Mouse (Mus musculus) skeletal muscle tissue, adult 2 months (tissue): ENCODE data around the gene Stk11.
A peak's percentile ranks its signal among the peaks of the same experiment; 100 is the strongest.

Experiments
- DNase-seq: peaks from one replicate; pipeline ENCODE4 v3.0.0-alpha.2; 2012; ENCODE audit warnings: low read depth, low spot score

Gene Stk11

DNA sequence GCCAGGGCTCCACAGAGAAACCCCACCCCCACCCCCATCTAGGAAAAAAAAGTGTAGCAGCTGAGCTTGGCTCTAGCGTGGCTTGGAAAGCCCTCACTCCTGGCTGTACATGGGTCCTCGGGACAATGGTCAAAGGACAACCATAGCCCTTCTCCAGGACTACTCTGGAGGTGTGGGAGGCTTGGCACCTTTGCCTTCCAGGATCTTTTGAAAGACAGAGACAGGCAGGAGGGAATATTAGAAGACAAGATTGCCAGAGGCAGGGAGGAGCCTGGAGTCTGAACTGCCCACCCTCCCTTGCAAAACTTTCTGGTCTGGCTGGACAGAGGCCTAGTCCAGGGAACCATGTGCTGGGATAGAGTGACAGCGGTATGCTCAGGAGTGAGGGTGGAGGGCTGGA, 20.9 kb upstream of the Stk11 start:
- DNase-seq = no peak

DNA sequence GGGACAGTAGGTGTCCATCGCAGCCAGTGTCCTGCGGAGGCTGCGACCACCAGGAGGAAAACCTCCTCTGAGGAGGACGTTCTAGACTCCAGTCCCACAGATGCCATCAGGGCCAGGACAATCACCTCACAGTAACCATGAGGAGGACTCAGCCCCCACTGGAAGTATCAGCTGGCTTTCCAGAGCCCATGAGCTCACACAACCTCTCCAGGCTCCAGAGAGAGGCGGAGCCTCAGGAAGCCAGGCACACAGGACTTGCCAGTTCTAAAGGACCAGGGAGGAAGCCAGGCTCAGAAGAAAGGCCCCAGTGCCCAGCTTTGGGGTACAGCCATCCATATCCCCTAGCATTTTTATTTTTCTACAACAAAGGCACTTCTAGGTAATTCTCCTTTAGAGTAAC, 20.1 kb upstream of the Stk11 start:
- no peak for DNase-seq

DNA sequence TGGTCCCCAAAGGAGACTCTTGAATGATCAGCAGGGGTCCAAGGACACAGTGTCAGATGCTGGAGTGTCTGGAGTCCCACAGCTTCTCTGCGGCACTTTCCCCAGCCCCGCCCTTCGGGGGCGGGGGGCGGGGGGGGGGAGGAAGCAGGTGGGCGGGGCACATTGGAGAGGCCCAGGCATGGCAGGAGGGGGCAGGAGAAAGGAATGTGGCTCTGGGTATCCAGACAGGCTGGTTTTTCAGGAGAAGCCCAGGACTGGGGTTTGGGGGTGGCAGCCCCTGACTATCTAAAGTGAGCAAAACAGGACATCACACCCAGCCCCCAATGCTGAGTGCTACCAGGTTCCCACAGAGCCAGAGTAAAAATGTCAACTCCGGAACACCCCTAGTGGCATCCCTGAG, 18.3 kb upstream of the Stk11 start:
- no peak for DNase-seq

DNA sequence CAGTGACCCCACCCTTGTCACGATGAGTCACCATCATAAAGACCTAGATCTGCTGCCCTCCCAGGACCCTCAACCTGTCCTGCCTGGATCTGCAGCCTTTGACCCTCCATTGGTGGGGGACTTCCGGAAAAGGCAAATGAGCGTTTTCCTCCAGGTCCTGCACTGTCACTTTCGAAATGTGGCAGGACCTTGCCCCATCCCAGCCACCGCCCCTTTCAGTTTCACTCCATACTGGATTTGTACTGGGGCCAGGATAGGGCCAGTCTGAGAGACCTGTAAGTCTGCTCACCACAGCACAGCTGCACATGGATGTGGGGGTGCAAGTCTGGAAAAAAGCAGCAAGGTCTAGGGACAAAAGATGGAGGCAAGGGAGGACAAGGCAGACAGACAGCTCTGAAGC, 17.0 kb upstream of the Stk11 start:
- no peak for DNase-seq

DNA sequence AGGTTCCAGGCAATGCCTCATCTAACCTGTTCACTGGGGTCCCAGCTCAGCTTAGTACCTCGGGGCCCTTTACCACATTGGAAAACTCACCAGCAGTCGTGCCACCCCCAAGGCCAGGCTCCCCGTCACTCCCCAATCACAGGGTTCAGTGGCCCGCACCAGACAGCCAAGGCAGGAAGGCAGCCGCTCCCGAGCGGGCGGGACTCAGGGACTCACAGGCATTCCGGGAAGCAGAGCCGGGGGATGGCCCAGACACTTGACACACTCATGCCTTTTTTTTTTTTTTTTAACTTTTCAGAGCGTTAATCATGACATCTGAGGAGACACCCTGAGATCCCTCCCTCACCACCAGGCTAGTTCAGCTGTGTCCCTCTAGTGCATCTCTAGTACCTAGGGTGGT, 14.6 kb upstream of the Stk11 start:
- no peak for DNase-seq

DNA sequence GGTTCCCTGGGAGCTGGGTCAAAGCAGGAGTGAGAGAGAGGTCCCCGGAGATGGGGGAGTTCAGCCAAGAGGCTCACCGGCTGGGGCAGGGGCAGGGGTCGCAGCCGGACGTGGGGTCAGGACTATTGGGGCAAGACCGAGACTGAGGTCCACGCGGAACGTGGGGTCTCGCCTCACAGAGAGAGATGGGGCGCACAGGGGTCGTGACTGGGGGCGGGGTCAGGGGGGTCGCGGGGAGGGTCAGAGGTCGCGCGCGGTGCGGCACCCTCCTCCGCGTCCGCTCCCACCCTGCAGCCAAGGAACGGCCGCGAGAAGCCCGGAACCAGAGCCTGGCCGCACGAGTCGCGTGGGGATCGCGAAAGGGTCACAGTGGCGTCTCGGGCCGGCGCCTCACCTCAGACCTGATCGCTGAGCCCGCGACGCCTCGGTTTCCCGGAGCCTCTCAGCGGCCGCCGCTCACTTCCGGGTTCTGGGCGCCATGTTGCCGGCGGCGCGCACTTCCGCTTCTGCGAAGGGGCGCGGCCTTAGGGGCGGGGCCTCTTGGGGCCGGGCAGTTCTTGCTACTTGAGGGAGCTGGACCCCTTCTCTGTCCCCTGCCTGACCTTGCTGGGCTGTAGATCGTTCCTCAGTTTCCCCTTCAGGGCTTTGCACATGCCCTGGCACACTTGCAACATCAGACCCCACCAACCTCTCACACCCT, 13.2 kb upstream of the Stk11 start:
- DNase-seq = peak; percentile 69

DNA sequence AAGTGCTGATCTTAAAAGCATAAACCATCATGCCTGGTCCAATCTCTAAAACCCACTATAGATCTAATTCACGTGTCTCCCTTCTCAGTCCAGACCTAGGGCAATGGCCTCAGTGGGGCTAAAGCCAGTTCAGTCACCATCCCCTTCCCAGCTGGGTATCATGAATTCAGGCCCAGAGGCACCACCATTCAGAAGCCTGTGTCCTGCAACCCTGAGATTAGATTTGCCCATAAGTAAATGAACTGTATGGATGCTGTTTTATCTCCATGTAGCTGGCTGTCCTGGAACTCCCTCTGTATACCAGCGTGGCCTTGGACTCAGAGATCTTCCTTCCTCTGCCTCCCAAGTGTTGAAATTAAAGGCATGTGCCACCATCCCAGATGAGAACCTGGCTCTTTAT, 12.6 kb upstream of the Stk11 start:
- DNase-seq = no peak

DNA sequence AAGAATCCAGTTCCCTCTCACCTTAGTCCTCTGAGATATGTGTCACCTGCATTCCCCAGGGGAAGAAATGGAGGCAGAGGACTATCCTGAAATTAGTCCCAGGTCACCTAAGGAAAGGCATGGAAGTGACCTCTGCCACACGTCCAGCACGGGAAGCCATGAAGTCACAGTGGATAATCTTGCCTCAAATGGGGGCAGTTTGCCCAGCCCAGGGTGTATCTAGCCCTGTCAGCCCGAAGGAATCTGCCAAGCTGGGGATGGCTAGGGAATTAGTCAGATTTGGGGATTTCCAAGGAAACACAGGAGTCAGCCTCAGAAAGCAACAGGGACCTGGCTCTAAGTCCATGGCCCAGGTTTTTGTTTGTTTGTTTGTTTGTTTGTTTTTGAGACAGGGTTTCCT, 11.4 kb upstream of the Stk11 start:
- DNase-seq = no peak

DNA sequence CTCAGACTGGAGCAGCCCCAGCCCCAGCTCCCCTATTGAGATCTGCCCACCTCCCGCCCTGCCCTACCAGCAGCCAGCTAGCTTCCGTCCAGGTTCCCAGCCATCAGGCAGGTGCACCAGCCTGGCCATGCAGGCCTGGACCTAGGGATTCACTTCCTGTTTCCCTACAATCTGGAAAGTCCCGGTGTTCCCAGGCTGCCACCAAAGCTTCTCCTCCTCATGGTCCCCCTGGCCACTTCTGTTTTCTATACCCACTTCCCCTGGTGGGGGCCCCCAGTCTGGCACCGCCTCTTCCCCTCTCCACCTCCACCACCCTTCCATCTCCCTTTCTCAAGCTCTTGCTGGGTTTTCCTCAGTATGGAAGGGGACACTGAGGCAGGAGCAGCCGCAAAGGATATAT, 10.1 kb upstream of the Stk11 start, which contains the start of gene Sbno2:
TSS of gene Sbno2 (minus strand) at position 112 of the 400 bp plus-strand sequence.
- no peak for DNase-seq

DNA sequence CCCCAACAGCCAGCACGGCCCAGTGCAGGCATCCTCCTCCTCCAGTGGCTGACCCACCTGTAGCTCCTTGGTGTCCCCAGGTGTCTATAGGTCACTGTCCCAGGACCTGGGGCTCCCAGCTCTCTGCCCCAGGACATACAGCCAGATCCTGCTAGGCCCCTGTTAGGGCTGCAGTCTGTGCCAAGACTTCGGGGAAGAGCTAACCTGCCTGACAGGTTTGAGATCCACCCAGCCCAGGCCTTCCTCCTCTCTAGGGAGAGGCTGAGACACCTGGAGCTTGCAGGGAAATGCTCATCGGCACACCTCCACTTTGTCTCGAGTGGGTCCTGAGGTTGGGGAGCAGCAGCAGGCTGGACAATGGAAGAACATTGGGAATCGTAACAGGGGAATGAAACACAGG, 9.7 kb upstream of the Stk11 start:
- DNase-seq = no peak

DNA sequence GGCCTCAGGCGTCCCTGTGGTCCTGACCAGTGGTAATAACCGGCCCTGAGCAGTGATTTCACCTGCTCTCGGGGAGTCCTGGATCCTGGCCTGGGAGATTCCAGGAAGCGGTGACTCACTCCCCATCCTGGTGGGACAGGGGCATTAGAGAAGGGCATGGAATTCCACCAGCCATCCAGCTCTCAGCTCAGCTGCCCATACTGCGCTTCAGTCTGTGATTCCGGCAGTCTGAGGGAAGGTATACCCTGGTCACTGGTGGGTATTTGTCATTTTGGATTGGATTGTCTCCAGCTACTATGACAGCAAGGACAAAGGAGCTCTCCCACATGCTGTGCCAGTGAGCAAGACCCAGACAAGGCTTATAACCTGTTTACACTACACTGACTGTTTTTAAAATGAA, 7.9 kb upstream of the Stk11 start:
- no peak for DNase-seq

DNA sequence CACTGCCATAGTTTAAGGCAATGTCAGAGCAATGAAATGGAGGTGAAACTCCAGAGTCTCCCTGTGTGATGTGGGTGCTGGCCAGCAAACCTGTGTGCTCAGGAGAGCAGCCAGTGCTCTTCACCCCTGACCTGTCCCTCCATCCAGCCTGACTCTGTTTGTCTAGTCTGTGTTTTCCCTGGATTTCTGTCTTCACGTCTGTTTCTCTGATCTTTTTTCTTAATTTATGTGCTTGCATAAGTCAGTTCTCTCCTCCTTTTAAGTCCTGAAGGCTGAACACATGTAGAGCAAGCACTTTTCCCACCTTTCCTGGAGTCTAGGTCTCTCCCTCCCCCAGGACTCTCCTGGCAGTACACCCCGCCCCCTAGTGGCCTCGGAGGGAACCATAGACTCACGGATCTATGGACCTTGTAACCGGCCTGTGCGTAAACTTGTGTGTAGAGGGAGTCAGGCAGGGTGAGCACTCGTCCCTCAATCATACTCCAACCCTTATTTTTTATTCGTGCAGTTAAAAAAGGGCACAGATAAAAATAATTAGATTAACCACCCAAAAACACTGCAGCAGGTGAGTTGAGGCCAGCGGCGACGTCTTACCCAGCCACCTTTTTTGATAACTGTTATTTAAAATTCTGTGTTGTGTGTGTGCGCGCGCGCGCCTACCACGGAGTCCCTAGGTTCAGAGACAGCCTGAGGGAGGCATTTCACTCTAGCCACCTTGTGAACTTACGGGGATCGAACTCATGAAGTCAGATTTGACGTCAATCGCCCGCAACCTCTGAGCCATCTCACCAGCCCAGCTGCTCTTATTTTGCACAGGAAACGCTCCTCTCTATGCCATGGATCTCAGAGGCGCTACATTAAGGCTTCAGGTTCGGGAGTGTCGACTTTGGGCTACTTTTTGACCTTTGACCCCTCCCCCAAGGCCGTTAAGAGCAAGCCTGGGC, 990 bp upstream of the Stk11 start:
- DNase-seq = peak; percentile 91

DNA sequence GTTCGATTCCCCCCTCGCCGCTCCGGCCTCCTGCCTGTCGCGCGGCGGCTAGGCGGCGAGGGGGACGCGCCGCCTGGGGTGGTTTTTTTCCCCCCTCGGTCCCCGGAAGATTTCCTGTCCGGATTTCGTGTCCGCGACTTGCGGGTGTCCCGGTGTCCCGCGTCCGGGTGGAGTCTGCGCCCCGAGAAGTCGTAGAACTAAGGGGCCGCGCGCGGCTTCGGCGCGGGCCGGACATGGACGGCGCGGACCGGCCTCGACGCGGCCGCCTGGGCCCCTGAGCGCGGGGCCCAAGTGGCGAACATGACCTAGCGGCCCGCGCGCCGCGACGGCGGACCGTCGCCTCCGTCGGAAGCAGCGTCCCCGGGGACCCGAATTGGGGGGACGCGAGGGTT, 337 bp downstream of the Stk11 start:
- no peak for DNase-seq

DNA sequence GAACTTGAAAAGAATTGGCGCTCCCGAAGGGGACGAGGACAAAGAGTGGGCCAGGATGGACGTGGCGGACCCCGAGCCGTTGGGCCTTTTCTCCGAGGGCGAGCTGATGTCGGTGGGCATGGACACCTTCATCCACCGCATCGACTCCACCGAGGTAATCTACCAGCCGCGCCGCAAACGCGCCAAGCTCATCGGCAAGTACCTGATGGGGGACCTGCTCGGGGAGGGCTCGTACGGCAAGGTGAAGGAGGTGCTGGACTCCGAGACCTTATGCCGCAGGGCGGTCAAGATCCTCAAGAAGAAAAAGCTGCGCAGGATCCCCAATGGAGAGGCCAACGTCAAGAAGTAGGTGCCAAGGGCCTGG, 942 bp downstream of the Stk11 start:
- DNase-seq = no peak

DNA sequence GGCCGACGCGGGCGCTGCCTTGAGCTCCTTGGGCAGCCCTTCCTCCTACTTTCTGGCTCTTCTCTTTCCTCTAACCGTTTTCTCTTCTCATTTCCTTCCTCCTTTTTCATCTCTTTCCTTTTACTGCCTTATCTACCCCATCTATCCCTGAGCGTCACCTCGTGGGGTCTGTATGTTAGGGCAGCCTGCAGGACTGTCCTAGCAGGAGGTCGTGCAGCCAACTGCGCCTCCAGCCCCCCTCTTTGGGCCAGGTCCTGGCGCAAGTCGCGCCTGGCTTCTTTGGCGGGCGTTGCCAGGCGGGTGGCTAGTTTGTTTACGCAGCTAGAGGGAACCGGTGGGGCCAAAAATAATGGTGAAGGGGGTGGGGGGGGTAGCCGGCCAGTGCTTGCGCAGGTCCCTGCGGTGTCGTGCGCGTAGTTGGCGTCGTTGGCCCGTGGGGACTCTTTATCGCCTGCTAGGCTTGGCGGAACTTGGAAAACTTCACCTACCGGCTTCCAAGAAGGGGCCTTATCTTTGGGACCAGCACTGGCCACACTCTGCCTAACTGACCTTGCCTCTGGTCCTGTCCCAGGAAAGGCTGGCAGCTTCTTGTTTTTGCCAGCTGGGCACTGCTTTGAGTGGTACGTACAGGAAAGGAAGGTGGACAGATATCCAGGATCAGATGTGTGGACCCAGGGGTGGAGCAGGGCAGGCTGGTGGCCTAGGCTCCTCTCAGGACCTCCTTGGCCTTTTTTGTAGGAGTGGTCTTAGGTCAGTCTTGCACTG, 1.5 kb downstream of the Stk11 start:
- DNase-seq = peak; percentile 90

DNA sequence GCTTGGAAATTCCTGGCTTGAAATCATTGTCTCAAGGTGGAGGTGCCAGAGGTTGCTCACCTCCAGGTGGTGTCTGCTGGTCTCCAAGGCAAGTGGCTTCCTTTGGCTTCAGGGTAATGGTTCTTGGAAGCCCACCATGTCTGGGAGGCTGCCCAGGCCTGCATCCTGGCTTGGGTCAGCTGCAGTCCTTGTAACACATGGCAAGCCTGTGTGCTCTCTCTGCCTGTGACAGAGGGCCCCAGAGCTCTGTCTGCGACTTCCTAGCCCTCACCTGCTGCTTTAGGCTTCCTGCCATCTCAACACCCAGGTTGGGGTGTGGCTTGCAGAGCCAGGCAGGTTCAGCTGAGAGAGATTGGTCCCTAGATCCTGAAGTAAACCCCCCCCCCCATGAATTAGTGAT, 2.1 kb downstream of the Stk11 start:
- no peak for DNase-seq

DNA sequence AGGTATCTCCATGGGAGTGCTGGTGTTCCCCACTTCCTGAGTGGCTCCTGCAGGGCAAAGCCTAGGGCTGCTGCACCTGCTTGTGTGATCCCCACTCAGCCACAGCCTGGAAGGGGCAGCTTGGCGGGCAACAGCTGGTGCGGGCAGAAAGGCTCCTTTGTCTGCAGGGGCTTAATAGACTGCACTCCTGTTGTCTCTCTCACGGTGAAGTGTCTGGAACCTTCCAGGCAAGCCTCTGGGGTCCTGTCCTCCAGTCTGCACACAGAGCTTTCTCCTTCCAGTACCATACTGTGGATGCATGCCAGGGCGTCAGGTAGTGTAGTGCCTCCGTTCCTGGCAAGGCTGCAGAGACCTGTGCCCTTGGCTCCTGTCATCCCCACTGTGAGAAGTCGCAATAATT, 2.9 kb downstream of the Stk11 start:
- no peak for DNase-seq

DNA sequence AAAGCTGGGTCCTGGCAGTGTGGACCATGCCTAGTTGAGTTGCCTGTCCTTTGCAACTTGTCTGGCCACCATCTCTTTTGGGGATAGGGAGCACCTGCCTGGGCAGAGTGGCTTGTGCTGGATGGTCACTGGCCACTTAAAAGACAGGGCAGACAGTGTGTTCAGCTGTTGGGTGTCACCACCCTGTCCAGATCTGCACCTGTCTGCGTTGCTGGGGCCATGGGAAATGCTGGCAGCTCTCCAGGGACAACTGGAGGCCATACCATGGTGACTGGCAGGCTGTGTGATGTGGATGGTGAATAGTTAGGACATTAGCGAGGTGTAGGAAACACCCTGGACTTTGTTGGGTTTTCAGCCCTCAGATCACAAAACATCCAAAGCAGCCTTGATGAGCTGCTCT, 4.5 kb downstream of the Stk11 start:
- peak; percentile 81 for DNase-seq

DNA sequence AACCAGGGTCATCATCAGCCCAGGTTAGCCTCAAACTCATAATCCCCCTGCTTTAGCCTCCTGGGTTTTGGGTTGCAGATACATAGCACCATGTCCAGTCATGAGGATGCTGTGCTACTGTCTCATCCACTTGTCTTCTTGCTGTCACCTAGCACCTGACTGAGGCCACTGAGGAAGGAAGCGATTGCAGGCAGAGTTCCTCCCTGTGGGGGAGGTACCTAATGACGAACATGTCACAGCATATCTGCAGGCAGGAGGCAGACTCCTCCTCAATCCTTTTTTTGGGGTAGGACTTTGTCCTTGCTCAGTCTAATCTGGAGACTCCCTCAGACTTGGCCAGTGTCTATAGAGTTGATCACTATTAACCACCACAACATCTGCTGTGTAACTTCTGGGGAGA, 6.0 kb downstream of the Stk11 start:
- DNase-seq = no peak

DNA sequence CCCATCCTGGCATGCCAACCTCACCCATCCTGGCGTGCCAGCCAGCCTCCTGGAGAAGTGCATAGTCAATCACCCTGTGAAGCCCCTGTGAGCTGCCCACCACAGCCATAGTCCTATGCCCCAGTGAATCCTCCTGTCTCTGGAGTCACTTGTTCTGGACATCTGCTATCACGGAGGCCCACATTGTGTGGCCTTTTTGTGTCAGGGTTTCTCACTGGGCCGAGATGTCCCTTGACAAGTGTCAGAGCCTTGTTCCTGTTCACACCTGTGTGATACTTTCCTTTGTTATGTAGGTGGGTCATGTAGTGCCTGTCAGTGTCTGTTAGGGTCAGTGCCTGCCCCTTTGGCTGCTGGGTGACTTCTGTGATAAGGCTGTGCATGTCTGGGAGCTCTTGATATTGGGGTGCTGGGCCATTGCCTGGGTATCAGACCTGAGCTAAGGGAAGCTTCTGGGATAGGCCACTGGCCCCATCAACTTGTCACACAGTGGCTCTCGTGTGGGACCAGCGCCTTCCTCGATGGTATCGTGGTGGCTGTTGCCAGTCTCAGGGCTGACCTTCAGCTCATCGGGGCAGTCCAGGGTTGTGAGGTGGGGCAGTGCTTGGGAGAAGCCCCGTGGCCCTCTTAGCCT, 8.4 kb downstream of the Stk11 start:
- DNase-seq = no peak

DNA sequence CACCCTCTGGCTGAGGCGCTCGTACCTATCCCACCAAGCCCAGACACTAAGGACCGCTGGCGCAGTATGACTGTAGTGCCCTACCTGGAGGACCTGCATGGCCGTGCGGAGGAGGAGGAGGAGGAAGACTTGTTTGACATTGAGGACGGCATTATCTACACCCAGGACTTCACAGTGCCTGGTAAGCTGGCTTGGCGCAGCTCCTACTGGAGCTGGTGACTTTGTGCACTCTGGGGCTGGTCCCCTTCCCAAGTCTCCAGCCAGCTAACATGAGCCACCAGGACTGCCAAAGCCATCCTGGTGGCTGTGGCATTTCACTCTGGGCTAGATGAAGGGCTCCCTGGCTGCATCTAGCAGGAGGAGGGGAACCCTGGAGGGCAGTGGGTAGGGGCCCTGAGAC, 12.3 kb downstream of the Stk11 start:
- DNase-seq = no peak

DNA sequence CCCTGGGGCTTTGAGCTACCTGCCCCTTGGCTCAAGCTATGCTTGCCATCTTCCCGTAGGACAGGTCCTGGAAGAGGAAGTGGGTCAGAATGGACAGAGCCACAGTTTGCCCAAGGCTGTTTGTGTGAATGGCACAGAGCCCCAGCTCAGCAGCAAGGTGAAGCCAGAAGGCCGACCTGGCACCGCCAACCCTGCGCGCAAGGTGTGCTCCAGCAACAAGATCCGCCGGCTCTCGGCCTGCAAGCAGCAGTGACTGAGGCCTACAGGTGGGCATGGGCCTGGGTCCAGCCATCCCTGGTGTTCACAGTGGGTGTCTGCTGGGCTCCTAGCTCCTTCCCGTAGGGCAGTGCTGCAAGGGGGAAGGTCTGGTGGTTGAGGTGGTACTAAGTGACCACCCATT, 14.2 kb downstream of the Stk11 start:
- DNase-seq = no peak
